Mouse (Mus musculus) midbrain, postnatal 0 days (tissue): Measurements from ENCODE around the gene Hist3h2a. TPM values are rescaled to one million over a fixed set of nuclear protein-coding genes. Genes with fewer than 3 reads are reported as not detected.

Experiments
- ATAC-seq: fragments of 200-750 bp; cut with Nextera tagmentation; 2 replicates; pipeline ENCODE4 v1.8.0; 2017; ENCODE audit warnings: moderate number of reproducible peaks, mild to moderate bottlenecking, moderate TSS enrichment, moderate library complexity; ENCODE audit not compliant: low FRiP score
- DNase-seq: peaks from one replicate; pipeline ENCODE4 v3.0.0-alpha.2; 2015; ENCODE audit warnings: low spot score
- H3K27ac ChIP-seq: fragments of 300-500 bp; sonication (generic); 2 replicates; pipeline ENCODE4 v1.5.1; 2014; ENCODE audit warnings: low read depth, mild to moderate bottlenecking, low read length, mixed read lengths
- H3K27me3 ChIP-seq: fragments of 300-500 bp; sonication (generic); 2 replicates; pipeline ENCODE4 v1.6.1; 2014; ENCODE audit warnings: low read length, control low read depth, mixed read lengths; ENCODE audit not compliant: insufficient read depth
- H3K36me3 ChIP-seq: fragments of 300-500 bp; sonication (generic); 2 replicates; pipeline ENCODE4 v1.6.1; 2014; ENCODE audit warnings: low read length, control low read depth, mixed read lengths; ENCODE audit not compliant: insufficient read depth
- H3K4me1 ChIP-seq: fragments of 300-500 bp; sonication (generic); 2 replicates; pipeline ENCODE4 v1.6.1; 2014; ENCODE audit warnings: mild to moderate bottlenecking, control low read depth, antibody characterized with exemption, low read length, mixed read lengths; ENCODE audit not compliant: insufficient read depth
- H3K4me2 ChIP-seq: fragments of 300-500 bp; sonication (generic); 2 replicates; pipeline ENCODE4 v1.6.1; 2014; ENCODE audit warnings: low read depth, mild to moderate bottlenecking, low read length, mixed read lengths; ENCODE audit not compliant: poor library complexity, severe bottlenecking
- H3K4me3 ChIP-seq: fragments of 300-500 bp; sonication (generic); 2 replicates; pipeline ENCODE4 v1.5.1; 2014; ENCODE audit warnings: low read depth, mild to moderate bottlenecking, low read length, moderate library complexity
- H3K9ac ChIP-seq: fragments of 300-500 bp; sonication (generic); replicated peaks from 2 replicates; pipeline ENCODE4 v1.6.1; 2014; ENCODE audit warnings: mild to moderate bottlenecking, low read length, moderate library complexity, mixed read lengths; ENCODE audit not compliant: poor library complexity, severe bottlenecking
- H3K9me3 ChIP-seq: fragments of 300-500 bp; sonication (generic); 2 replicates; pipeline ENCODE4 v1.6.1; 2016; ENCODE audit warnings: low read length, control low read depth
- CTCF ChIP-seq: IDR thresholded peaks from 2 replicates; pipeline ENCODE4 v1.5.1; 2016; ENCODE audit warnings: antibody characterized with exemption, mild to moderate bottlenecking
- WGBS: fragments of 180-500 bp; shearing (Covaris S2); extraction: QIAGEN DNeasy Blood & Tissue Kit; methylation state at CpG from one replicate; pipeline ENCODE4 v1.1.7; 2014; 5-methylcytosine and 5-hydroxymethylcytosine counted together
- microRNA-seq: library from miRNA; unstranded; fragments of <30 nt; microRNA quantifications from one replicate; pipeline ENCODE4, GENCODE M21; 2016; ENCODE audit warnings: borderline number of aligned reads
- polyA plus RNA-seq: library from polyadenylated mRNA; unstranded; fragments of >200 nt; fragmentation: Nextera tagmentation; extraction: Ambion mirVana; gene quantifications from 2 replicates; pipeline ENCODE4 v1.2.1, GENCODE M21; 2015
- total RNA-seq: library from RNA; depleted of rRNA; stranded (reverse); fragments of >200 nt; gene quantifications from 2 replicates; pipeline ENCODE4 v1.2.3, GENCODE M21; 2014; rRNA removed

Gene Hist3h2a
- total and polyA plus RNA-seq, 2 experiments from 2014 or later, result 42.0 to 242 TPM

GRCm38 (mm10) chr11:59002327-59003079, 48.0 kb downstream of the Hist3h2a start:
- Histone ChIP-seq H3K36me3 (no peaks in the 10 kb centered on the region), H3K9ac (no peak overlapping the region), H3K27ac (no peak overlapping the region), H3K4me1 (no peaks in the 10 kb centered on the region), H3K4me3 (no peak overlapping the region), H3K9me3 (no peaks in the 10 kb centered on the region), H3K27me3 (no peaks in the 10 kb centered on the region), H3K4me2 (no peak overlapping the region)
- ATAC-seq (no peak), DNase-seq (no peak)
- TF ChIP-seq CTCF, result no peak
- 80% methylated on average over 7 of the region's 7 CpGs for whole genome bisulfite sequencing

Small RNA genes within 50 kb of the gene (microRNA-seq; reads per million reads assigned to microRNA genes)
- gene Gm44313, result not detected

Other genes starting within 250 kb of the Hist3h2a start
- gene Olfr318, start 230.7 kb upstream of the Hist3h2a start, total RNA-seq, result not detected in 2 replicates
- gene Olfr318, start 230.7 kb upstream of the Hist3h2a start, polyA plus RNA-seq, result not detected in 2 replicates
- gene Olfr317, start 215.5 kb upstream of the Hist3h2a start, total RNA-seq, result 0.11 and 0.14 TPM in 2 replicates
- gene Olfr317, start 215.5 kb upstream of the Hist3h2a start, polyA plus RNA-seq, result 0.12 and 0.15 TPM in 2 replicates
- not detected in 2 replicates for gene Olfr316, start 202.0 kb upstream of the Hist3h2a start, total RNA-seq
- not detected in 2 replicates for gene Olfr316, start 202.0 kb upstream of the Hist3h2a start, polyA plus RNA-seq
- gene Olfr315, start 181.5 kb upstream of the Hist3h2a start, total RNA-seq, result not detected in 2 replicates
- not detected in 2 replicates for gene Olfr315, start 181.5 kb upstream of the Hist3h2a start, polyA plus RNA-seq
- not detected in 2 replicates for gene Olfr314, start 171.7 kb upstream of the Hist3h2a start, total RNA-seq
- gene Olfr314, start 171.7 kb upstream of the Hist3h2a start, polyA plus RNA-seq, result not detected in 2 replicates
- 2.6 and 3.1 TPM in 2 replicates for gene Fam183b, start 152.7 kb upstream of the Hist3h2a start, total RNA-seq
- gene Fam183b, start 152.7 kb upstream of the Hist3h2a start, polyA plus RNA-seq, result 17.3 and 17.7 TPM in 2 replicates
- gene Olfr313, start 139.7 kb upstream of the Hist3h2a start, total RNA-seq, result not detected in 2 replicates
- gene Olfr313, start 139.7 kb upstream of the Hist3h2a start, polyA plus RNA-seq, result not detected in 2 replicates
- not detected in 2 replicates for gene Olfr312, start 125.4 kb upstream of the Hist3h2a start, total RNA-seq
- gene Olfr312, start 125.4 kb upstream of the Hist3h2a start, polyA plus RNA-seq, result not detected in 2 replicates
- gene Olfr311, start 115.4 kb upstream of the Hist3h2a start, total RNA-seq, result not detected in 2 replicates
- gene Olfr311, start 115.4 kb upstream of the Hist3h2a start, polyA plus RNA-seq, result not detected in 2 replicates
- 13.6 and 20.2 TPM in 2 replicates for gene Gm12258, start 107.5 kb upstream of the Hist3h2a start, total RNA-seq
- gene Gm12258, start 107.5 kb upstream of the Hist3h2a start, polyA plus RNA-seq, result 10.5 and 13.5 TPM in 2 replicates
- 10.1 and 14.9 TPM in 2 replicates for gene 2810021J22Rik, start 87.5 kb upstream of the Hist3h2a start, total RNA-seq
- 6.8 and 7.4 TPM in 2 replicates for gene 2810021J22Rik, start 87.5 kb upstream of the Hist3h2a start, polyA plus RNA-seq
- 9.1 and 9.5 TPM in 2 replicates for gene Zfp39, start 50.5 kb upstream of the Hist3h2a start, total RNA-seq
- 5.3 and 7.5 TPM in 2 replicates for gene Zfp39, start 50.5 kb upstream of the Hist3h2a start, polyA plus RNA-seq
- gene Btnl10, start 36.8 kb upstream of the Hist3h2a start, total RNA-seq, result 0.16 and 0.24 TPM in 2 replicates
- gene Btnl10, start 36.8 kb upstream of the Hist3h2a start, polyA plus RNA-seq, result not detected in 2 replicates
- gene Rnf187, start 15.8 kb upstream of the Hist3h2a start, total RNA-seq, result 925 and 964 TPM in 2 replicates
- gene Rnf187, start 15.8 kb upstream of the Hist3h2a start, polyA plus RNA-seq, result 700 and 703 TPM in 2 replicates
- gene Hist3h2ba, start 5.8 kb upstream of the Hist3h2a start, total RNA-seq, result 552 and 1,117 TPM in 2 replicates
- 114 and 126 TPM in 2 replicates for gene Hist3h2ba, start 5.8 kb upstream of the Hist3h2a start, polyA plus RNA-seq
- 2.2 and 6.2 TPM in 2 replicates for gene Trim17, start within 50 bp of the Hist3h2a start, total RNA-seq
- 0.67 and 0.72 TPM in 2 replicates for gene Trim17, start within 50 bp of the Hist3h2a start, polyA plus RNA-seq
- 23.7 and 27.8 TPM in 2 replicates for gene Trim11, start 23.4 kb downstream of the Hist3h2a start, total RNA-seq
- gene Trim11, start 23.4 kb downstream of the Hist3h2a start, polyA plus RNA-seq, result 15.2 and 16.5 TPM in 2 replicates
- gene Obscn, start 181.7 kb downstream of the Hist3h2a start, total RNA-seq, result 2.1 and 4.0 TPM in 2 replicates
- 0.38 and 0.39 TPM in 2 replicates for gene Obscn, start 181.7 kb downstream of the Hist3h2a start, polyA plus RNA-seq
- gene Iba57, start 209.1 kb downstream of the Hist3h2a start, total RNA-seq, result 8.1 and 14.3 TPM in 2 replicates
- gene Iba57, start 209.1 kb downstream of the Hist3h2a start, polyA plus RNA-seq, result 9.2 and 10.4 TPM in 2 replicates
- gene Gjc2, start 228.5 kb downstream of the Hist3h2a start, total RNA-seq, result 0.38 and 0.99 TPM in 2 replicates
- 0.27 and 0.44 TPM in 2 replicates for gene Gjc2, start 228.5 kb downstream of the Hist3h2a start, polyA plus RNA-seq
- 125 and 141 TPM in 2 replicates for gene Guk1, start 237.5 kb downstream of the Hist3h2a start, total RNA-seq
- gene Guk1, start 237.5 kb downstream of the Hist3h2a start, polyA plus RNA-seq, result 289 and 314 TPM in 2 replicates
- gene Mrpl55, start 247.8 kb downstream of the Hist3h2a start, total RNA-seq, result 65.0 and 80.6 TPM in 2 replicates
- 104 and 112 TPM in 2 replicates for gene Mrpl55, start 247.8 kb downstream of the Hist3h2a start, polyA plus RNA-seq